Mouse (Mus musculus) heart, adult 2 months (tissue): ENCODE results near the gene Tex26.

Experiments
- CTCF ChIP-seq: fragments of 200-600 bp; IDR thresholded peaks from 2 replicates; pipeline ENCODE4 v1.8.1; 2022; ENCODE audit warnings: antibody characterized with exemption, mild to moderate bottlenecking, moderate library complexity
- POLR2A ChIP-seq: fragments of 200-500 bp; IDR thresholded peaks from 2 replicates; pipeline ENCODE4 v1.6.1; 2011; ENCODE audit warnings: mild to moderate bottlenecking, low read depth, low read length, control low read depth; ENCODE audit not compliant: insufficient read depth

DNA sequence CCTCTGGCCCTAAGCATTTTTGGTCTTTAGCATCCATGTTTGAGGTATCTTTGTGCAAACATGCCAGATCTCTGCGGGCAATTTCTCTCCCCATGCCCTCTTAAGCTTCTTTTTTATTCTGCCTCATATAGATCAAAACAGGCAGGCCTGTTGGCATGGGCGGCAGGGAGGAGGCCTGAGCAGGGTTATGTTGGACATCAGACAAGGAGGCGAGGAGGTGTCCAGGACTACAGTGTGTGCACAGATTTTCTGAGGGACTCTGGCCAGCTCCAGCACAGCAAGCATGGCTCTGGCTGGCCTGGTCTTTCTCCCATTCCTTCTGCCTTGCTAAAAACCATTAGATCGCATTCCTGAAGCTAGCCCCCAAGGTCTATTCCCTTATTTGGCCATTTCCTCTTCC, 5.0 kb downstream of the Tex26 start:
- no peak for TF ChIP-seq CTCF
- no peak for TF ChIP-seq POLR2A
